Mouse (Mus musculus) adrenal gland, adult 10 weeks (tissue): ENCODE measurements around the gene Kcnj6. TPM values are rescaled to one million over a fixed set of nuclear protein-coding genes. Genes with fewer than 3 reads are reported as not detected.

Experiments used
- polyA plus RNA-seq: library from polyadenylated mRNA; stranded (reverse); fragments of 350-450 nt; fragmentation: Illumina TruSeq; extraction: RNeasy Lipid Tissue Mini Kit (QIAGEN cat#74804); gene quantifications from one replicate; pipeline ENCODE4 v1.2.3, GENCODE M21; 2014; ENCODE audit warnings: low read depth, low replicate concordance

Gene Kcnj6
- polyA plus RNA-seq = 1.0 TPM

GRCm38 (mm10) chr16:94997340-94997849, at the start of gene Kcnj6:
Gene Kcnj6, minus strand, starts transcription at chr16:94997701.

